Mouse (Mus musculus) heart, embryonic 16.5 days (tissue): ENCODE results near the gene Camkk2. TPM values are rescaled to one million over a fixed set of nuclear protein-coding genes. Genes with fewer than 3 reads are reported as not detected.
A peak's percentile ranks its signal among the peaks of the same experiment; 100 is the strongest.

Experiments used
- ATAC-seq: fragments of 200-750 bp; cut with Nextera tagmentation; replicated peaks from 2 replicates; pipeline ENCODE4 v1.8.0; 2017; ENCODE audit warnings: moderate number of reproducible peaks; ENCODE audit not compliant: insufficient read depth, low FRiP score; ENCODE audit errors: extremely low read depth
- H3K27ac ChIP-seq: fragments of 300-500 bp; sonication (generic); 2 replicates; pipeline ENCODE4 v1.5.1; 2014; ENCODE audit warnings: mild to moderate bottlenecking, low read length, control low read depth, moderate library complexity
- H3K27me3 ChIP-seq: fragments of 300-500 bp; sonication (generic); 2 replicates; pipeline ENCODE4 v1.6.1; 2014; ENCODE audit warnings: low read length, mixed read lengths; ENCODE audit not compliant: control insufficient read depth, insufficient read depth
- H3K36me3 ChIP-seq: fragments of 300-500 bp; sonication (generic); 2 replicates; pipeline ENCODE4 v1.6.1; 2014; ENCODE audit not compliant: control insufficient read depth, insufficient read depth
- H3K4me1 ChIP-seq: fragments of 300-500 bp; sonication (generic); 2 replicates; pipeline ENCODE4 v1.6.1; 2014; ENCODE audit warnings: low read length, mixed read lengths; ENCODE audit not compliant: control insufficient read depth, insufficient read depth
- H3K4me2 ChIP-seq: fragments of 300-500 bp; sonication (generic); 2 replicates; pipeline ENCODE4 v1.6.1; 2014; ENCODE audit warnings: low read depth, mild to moderate bottlenecking, control low read depth, low read length
- H3K4me3 ChIP-seq: fragments of 300-500 bp; sonication (generic); 2 replicates; pipeline ENCODE4 v1.5.1; 2014; ENCODE audit warnings: mild to moderate bottlenecking, control low read depth, low read length
- H3K9ac ChIP-seq: fragments of 300-500 bp; sonication (generic); 2 replicates; pipeline ENCODE4 v1.6.1; 2014; ENCODE audit warnings: low read length, control low read depth
- H3K9me3 ChIP-seq: fragments of 300-500 bp; sonication (generic); replicated peaks from 2 replicates; pipeline ENCODE4 v1.6.1; 2016; ENCODE audit warnings: low read length; ENCODE audit not compliant: control insufficient read depth
- WGBS: fragments of 180-500 bp; shearing (Covaris S2); extraction: QIAGEN DNeasy Blood & Tissue Kit; methylation state at CpG from one replicate; pipeline ENCODE4 v1.1.7; 2014; 5-methylcytosine and 5-hydroxymethylcytosine counted together
- polyA plus RNA-seq: library from polyadenylated mRNA; unstranded; fragments of >200 nt; fragmentation: Nextera tagmentation; extraction: Ambion mirVana; gene quantifications from 2 replicates; pipeline ENCODE4 v1.2.1, GENCODE M21; 2015

Gene Camkk2
- polyA plus RNA-seq, 1 experiment from 2014 or later, result 12.6 TPM

DNA sequence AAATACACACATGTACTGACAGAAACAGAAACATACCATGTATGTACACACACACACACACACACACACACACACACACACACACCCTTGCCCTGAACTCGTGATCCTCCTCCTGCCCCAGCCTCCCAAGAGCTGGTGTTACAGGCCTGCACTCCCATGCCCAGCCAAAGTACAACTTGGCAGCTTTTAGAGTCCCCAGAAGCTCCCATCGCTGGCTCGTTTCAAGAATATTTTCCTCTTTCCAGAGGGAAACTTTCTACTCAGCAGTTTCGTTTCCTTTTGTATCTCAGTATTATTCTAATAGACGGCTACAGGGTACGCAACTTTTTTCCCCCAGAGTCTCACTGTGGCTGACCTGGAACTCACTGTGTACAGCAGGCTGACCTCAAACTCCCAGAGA lies 77.1 kb downstream of the Camkk2 start:
- no peak overlapping the region for H3K4me3 ChIP-seq
- H3K9me3 ChIP-seq, result no peaks in the 10 kb centered on the region
- no peaks in the 10 kb centered on the region for H3K27me3 ChIP-seq
- 65% methylated on average over 6 of the region's 6 CpGs for WGBS
- no peaks in the 10 kb centered on the region for H3K36me3 ChIP-seq
- no peak for ATAC-seq
- no peak overlapping the region for H3K4me2 ChIP-seq
- H3K27ac ChIP-seq, result no peak overlapping the region
- peaks cover 15% of the 10 kb centered on the region for H3K4me1 ChIP-seq
- H3K9ac ChIP-seq, result no peak overlapping the region

DNA sequence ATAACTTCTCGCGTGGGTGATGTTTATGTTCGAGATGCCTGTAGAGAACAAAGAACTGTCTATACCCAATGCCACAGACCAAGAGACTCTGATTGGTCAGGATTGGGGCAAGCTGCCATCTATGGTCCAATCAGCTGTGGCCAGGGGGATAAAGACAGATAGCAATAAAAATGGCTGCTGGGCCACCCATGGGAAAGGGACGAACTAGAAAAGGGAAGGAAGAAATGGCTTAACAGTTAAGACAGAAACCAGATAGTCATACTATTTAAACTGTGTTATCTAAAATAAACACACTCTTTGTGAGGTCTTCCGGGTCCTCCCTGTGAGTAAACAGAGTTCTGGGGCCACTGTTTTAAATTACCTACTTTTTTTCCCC lies 78.4 kb downstream of the Camkk2 start:
- Histone ChIP-seq H3K4me3 (no peak overlapping the region), H3K9me3 (no peaks in the 10 kb centered on the region), H3K4me2 (no peak overlapping the region), H3K27me3 (no peaks in the 10 kb centered on the region), H3K36me3 (no peaks in the 10 kb centered on the region), H3K27ac (no peak overlapping the region), H3K4me1 (peaks cover 6% of the 10 kb centered on the region; the same call in 1 of the 2 replicates), H3K9ac (no peak overlapping the region)
- 43% methylated on average over 5 of the region's 5 CpGs for WGBS
- no peak for ATAC-seq

DNA sequence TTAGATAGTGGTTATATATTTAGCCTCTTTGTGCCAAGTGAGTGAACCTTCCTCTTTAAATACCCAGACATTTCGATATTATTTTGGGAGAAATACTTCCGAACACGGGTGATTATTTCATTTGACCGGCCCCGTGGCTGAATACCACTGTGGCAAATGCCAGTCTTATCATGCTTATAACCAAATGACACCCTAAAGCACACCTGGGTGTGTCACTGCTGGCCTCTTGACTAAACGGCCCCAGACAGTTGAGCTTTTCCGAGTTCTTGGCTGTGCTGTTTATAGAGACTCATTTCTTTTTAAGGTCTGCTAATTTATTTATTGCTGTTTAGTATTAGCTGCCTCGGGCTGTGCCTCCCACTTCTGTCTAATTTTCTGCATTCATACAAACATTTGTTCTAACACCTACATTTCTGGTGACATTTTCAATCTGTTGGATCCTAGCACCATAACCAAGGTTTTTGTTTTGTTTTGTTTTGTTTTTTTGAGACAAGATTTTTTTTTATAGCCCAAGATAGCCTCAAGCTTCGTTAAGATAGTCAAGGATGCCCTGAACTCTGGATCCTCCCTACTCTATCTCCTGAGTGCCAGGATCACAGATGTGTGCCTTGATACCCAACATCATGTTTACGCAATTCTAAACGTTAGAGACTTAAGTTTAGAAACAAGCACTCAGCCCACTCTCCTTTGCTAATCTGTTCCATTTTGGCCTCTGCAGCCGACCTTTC lies 78.9 kb downstream of the Camkk2 start:
- Histone ChIP-seq H3K4me1 (peaks cover 6% of the 10 kb centered on the region; the same call in 1 of the 2 replicates), H3K27me3 (no peaks in the 10 kb centered on the region), H3K4me2 (no peak overlapping the region), H3K9me3 (no peaks in the 10 kb centered on the region), H3K36me3 (no peaks in the 10 kb centered on the region), H3K9ac (no peak overlapping the region), H3K27ac (no peak overlapping the region), H3K4me3 (no peak overlapping the region)
- no peak for ATAC-seq
- 63% methylated on average over 12 of the region's 12 CpGs for WGBS

DNA sequence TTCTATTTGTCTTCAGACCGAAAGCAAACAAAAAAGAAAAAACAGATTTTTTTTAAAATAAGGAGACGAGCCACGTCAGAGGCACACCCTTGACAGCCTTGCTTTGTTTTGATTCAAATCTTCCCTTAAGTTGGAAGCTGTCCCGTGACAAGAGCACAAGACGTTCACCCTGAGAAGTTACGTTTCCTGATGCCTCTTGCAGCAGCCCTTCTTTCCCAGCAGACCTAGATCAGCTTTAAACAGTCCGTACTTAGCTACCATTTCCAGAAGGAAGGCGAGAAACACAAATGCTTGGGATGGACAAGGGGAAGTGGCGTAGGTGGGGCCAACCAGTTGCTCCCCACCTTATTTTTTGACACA lies 80.5 kb downstream of the Camkk2 start:
- Histone ChIP-seq H3K4me3 (no peak overlapping the region), H3K9me3 (no peaks in the 10 kb centered on the region), H3K36me3 (no peaks in the 10 kb centered on the region), H3K27me3 (no peaks in the 10 kb centered on the region), H3K27ac (no peak overlapping the region), H3K4me1 (peaks cover 8% of the 10 kb centered on the region), H3K4me2 (no peak overlapping the region), H3K9ac (no peak overlapping the region)
- no peak for ATAC-seq
- 63% methylated on average over 9 of the region's 9 CpGs for whole genome bisulfite sequencing

DNA sequence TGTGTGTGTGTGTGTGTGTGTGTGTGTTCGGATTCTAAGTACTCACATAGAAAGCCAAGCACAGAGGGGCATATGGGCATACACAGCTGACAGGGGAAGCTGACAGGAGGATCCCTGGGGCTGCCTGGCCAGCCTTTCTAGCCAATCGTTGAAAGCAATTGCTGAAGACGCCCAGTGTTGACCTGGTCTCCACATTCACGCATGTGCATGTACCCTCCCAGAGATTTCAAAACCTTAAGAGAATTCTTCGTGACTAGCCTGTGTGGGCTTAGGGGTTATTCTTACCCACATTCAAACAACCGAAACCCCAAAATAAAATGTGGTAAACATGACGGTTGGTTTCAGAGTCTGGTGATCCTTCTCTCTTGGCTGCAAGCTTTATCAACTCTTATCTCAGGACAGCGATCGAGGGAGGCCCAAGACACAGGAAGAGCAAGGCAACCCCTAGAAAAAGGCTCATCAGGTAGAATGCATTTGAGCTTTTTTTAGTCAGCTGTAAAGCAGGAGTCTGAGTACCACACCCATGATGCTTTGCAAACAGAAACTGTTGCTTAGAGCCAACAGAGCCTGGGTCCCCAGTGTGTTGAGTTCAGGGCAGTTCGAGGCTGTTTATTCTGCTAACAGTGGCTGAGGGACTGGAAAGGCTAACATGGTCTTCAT lies 81.0 kb downstream of the Camkk2 start:
- Histone ChIP-seq H3K4me1 (peaks cover 12% of the 10 kb centered on the region), H3K4me2 (no peak overlapping the region), H3K4me3 (no peak overlapping the region), H3K36me3 (no peaks in the 10 kb centered on the region), H3K27me3 (no peaks in the 10 kb centered on the region), H3K9ac (no peak overlapping the region), H3K9me3 (no peaks in the 10 kb centered on the region), H3K27ac (no peak overlapping the region)
- no peak for ATAC-seq
- 57% methylated on average over 10 of the region's 10 CpGs for WGBS

DNA sequence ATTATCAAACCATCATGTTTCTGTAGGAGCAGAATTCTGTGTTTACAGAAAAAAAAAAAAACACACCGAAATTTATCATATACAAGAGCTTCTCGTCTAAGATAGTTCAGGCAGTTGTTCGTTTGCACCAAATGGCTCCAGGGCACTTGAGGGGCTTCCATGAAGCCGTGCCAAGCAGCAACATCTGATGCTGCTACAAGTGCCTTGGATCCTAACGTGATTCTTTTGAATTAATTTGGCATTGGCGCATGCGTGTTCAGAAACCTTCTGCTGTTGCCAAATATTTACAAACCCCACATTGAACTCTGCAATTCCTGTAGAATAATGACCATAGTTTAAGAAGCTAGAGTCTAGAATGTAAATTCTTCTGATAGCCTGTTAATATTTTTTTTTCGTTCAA lies 83.7 kb downstream of the Camkk2 start:
- no peak overlapping the region for H3K4me3 ChIP-seq
- H3K27ac ChIP-seq, result no peak overlapping the region
- H3K27me3 ChIP-seq, result no peaks in the 10 kb centered on the region
- H3K9me3 ChIP-seq, result no peaks in the 10 kb centered on the region
- no peak for ATAC-seq
- no peaks in the 10 kb centered on the region for H3K36me3 ChIP-seq
- no peak overlapping the region for H3K4me2 ChIP-seq
- peaks cover 12% of the 10 kb centered on the region for H3K4me1 ChIP-seq
- WGBS, result 80% methylated on average over 8 of the region's 8 CpGs
- no peak overlapping the region for H3K9ac ChIP-seq

DNA sequence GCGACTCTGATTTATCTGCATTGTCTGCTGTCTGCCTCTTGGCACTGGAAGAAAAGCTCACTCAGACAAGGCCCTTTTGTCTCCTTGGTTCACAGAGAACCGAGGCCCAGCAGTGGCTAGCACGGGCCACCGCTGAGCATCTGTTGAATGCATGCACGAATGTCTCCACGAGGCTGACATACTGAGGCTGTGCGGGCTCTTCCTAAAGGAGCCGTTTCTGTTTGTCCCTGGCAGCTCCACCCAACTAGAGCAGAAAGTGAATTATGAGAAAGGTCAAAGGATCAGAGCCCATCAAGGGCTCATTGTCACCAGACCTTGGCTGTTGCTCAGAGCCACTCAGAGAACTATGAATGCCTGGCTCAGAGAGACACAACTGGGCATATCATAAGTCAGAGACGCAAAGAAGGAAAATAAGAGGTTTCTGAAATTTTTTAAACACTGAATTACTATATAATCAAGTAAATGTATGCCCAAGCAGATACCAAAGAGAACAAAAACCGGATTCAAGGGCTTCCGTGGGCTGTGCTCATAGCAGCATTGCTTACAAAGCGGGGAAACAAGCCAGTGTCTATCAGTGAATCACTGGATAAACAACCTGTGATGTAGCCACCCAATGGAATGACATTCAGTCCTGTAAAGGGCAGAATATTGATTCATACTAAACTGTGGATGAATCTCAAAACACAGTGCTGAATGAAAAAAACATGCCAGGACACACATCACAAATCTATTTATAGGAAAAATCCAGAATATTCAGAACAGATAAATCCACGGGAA lies 85.6 kb downstream of the Camkk2 start:
- Histone ChIP-seq H3K36me3 (no peaks in the 10 kb centered on the region), H3K4me1 (peaks cover 10% of the 10 kb centered on the region), H3K4me3 (no peak overlapping the region), H3K4me2 (no peak overlapping the region), H3K27ac (peak overlapping the region; percentile 43; the same call in 1 of the 2 replicates), H3K9ac (no peak overlapping the region), H3K27me3 (no peaks in the 10 kb centered on the region), H3K9me3 (no peaks in the 10 kb centered on the region)
- WGBS, result 46% methylated on average over 13 of the region's 13 CpGs
- ATAC-seq, result no peak

DNA sequence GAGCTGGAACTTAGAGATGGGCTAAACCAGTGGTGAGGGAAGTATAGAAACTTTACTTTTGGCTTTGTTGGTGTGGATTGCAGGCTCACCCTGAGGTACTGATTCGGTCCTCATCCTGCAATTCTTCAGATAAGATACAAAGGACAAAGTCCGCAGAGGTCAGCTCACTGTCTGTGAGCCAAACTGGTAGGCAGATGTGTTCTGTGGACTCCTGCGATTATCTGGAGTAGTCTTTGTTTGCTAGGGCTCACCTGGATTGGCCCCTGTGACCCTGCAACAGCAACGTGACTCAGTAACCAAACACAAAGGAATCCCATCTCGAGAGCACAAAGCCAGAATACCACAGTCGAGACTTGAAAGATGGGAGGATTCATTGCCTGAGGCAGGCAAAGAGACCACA lies 88.7 kb downstream of the Camkk2 start:
- no peak for ATAC-seq
- Histone ChIP-seq H3K27me3 (no peaks in the 10 kb centered on the region), H3K4me1 (peaks cover 6% of the 10 kb centered on the region; the same call in 1 of the 2 replicates), H3K4me3 (no peak overlapping the region), H3K4me2 (no peak overlapping the region), H3K36me3 (no peaks in the 10 kb centered on the region), H3K9ac (no peak overlapping the region), H3K27ac (no peak overlapping the region), H3K9me3 (no peaks in the 10 kb centered on the region)
- WGBS, result 45% methylated on average over 6 of the region's 6 CpGs

DNA sequence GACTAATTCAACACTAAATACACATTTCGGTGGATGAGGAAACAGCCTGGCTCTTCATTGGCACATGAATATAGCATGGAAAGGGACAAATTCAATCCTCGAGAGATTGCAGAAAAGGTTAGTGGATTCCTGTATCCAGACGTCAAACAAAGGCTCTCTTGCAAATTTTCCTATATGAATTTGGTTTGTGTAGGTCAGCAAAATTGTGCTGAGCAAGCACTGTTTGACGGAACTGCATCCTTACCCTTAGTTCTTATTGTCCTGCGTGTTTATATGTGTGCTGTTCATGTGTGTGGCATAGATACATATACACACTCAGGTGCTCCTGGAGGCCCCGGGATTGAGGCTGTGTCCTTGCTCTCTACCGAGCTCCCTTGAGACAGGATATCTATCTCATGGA lies 90.1 kb downstream of the Camkk2 start:
- H3K4me3 ChIP-seq, result no peak overlapping the region
- no peak overlapping the region for H3K9ac ChIP-seq
- no peaks in the 10 kb centered on the region for H3K9me3 ChIP-seq
- no peaks in the 10 kb centered on the region for H3K27me3 ChIP-seq
- no peaks in the 10 kb centered on the region for H3K36me3 ChIP-seq
- ATAC-seq, result no peak
- H3K4me2 ChIP-seq, result no peak overlapping the region
- 79% methylated on average over 7 of the region's 7 CpGs for WGBS
- H3K4me1 ChIP-seq, result peaks cover 6% of the 10 kb centered on the region; the same call in 1 of the 2 replicates
- H3K27ac ChIP-seq, result no peak overlapping the region
